Mouse (Mus musculus) heart, embryonic 12.5 days (tissue): ENCODE results near the gene Olfr460. TPM values are rescaled to one million over a fixed set of nuclear protein-coding genes. Genes with fewer than 3 reads are reported as not detected.

Source experiments
- ATAC-seq: fragments of 200-750 bp; cut with Nextera tagmentation; 2 replicates; pipeline ENCODE4 v1.8.0; 2017; ENCODE audit warnings: moderate TSS enrichment, moderate library complexity; ENCODE audit not compliant: insufficient number of reproducible peaks, low FRiP score
- H3K27ac ChIP-seq: fragments of 300-500 bp; sonication (generic); 2 replicates; pipeline ENCODE4 v1.5.1; 2016; ENCODE audit warnings: mild to moderate bottlenecking, moderate library complexity; ENCODE audit not compliant: poor library complexity, severe bottlenecking
- H3K27me3 ChIP-seq: fragments of 300-500 bp; sonication (generic); replicated peaks from 2 replicates; pipeline ENCODE4 v1.6.1; 2016; ENCODE audit warnings: mild to moderate bottlenecking, moderate library complexity
- H3K36me3 ChIP-seq: fragments of 300-500 bp; sonication (generic); 2 replicates; pipeline ENCODE4 v1.6.1; 2016; ENCODE audit warnings: mild to moderate bottlenecking, moderate library complexity
- H3K4me1 ChIP-seq: fragments of 300-500 bp; sonication (generic); replicated peaks from 2 replicates; pipeline ENCODE4 v1.6.1; 2016; ENCODE audit warnings: mild to moderate bottlenecking
- H3K4me2 ChIP-seq: fragments of 300-500 bp; sonication (generic); 2 replicates; pipeline ENCODE4 v1.6.1; 2016; ENCODE audit warnings: mild to moderate bottlenecking, moderate library complexity
- H3K4me3 ChIP-seq: fragments of 300-500 bp; sonication (generic); 2 replicates; pipeline ENCODE4 v1.5.1; 2016; ENCODE audit warnings: mild to moderate bottlenecking
- H3K9ac ChIP-seq: fragments of 300-500 bp; sonication (generic); 2 replicates; pipeline ENCODE4 v1.6.1; 2016; ENCODE audit warnings: mild to moderate bottlenecking, moderate library complexity
- H3K9me3 ChIP-seq: fragments of 300-500 bp; sonication (generic); replicated peaks from 2 replicates; pipeline ENCODE4 v1.6.1; 2016; ENCODE audit warnings: mild to moderate bottlenecking, moderate library complexity
- WGBS: fragments of 180-500 bp; shearing (Covaris S2); methylation state at CpG from one replicate; pipeline ENCODE4 v1.1.7; 2016; 5-methylcytosine and 5-hydroxymethylcytosine counted together
- polyA plus RNA-seq: library from polyadenylated mRNA; unstranded; fragments of >200 nt; fragmentation: Nextera tagmentation; extraction: Ambion mirVana; gene quantifications from 2 replicates; pipeline ENCODE4 v1.2.1, GENCODE M21; 2016

The Olfr460 gene
- polyA plus RNA-seq, 1 experiment from 2014 or later = not detected

- Histone ChIP-seq H3K4me3 (no peak within 1 kb of the TSS), H3K9ac (no peak within 1 kb of the TSS), H3K36me3 (no peaks in the 10 kb centered on the region), H3K9me3 (no peaks in the 10 kb centered on the region), H3K27ac (no peak within 1 kb of the TSS), H3K4me1 (no peaks in the 10 kb centered on the region), H3K27me3 (no peaks in the 10 kb centered on the region), H3K4me2 (no peak within 1 kb of the TSS)
- ATAC-seq = no peak
- WGBS = 72% methylated on average over 4 of the region's 4 CpGs
These were observed 44.1 kb downstream of the Olfr460 start, which contains the start of gene Tas2r138 for GRCm38 (mm10) chr6:40613260-40613852. Gene Tas2r138 (minus strand): TSS chr6:40613310.

- no peaks in the 10 kb centered on the region for H3K4me1 ChIP-seq
- no peak overlapping the region for H3K4me2 ChIP-seq
- H3K36me3 ChIP-seq = no peaks in the 10 kb centered on the region
- H3K27me3 ChIP-seq = no peaks in the 10 kb centered on the region
- H3K4me3 ChIP-seq = no peak overlapping the region
- no peaks in the 10 kb centered on the region for H3K9me3 ChIP-seq
- H3K9ac ChIP-seq = no peak overlapping the region
- ATAC-seq = no peak
- WGBS = 9% methylated on average over 2 of the region's 2 CpGs
- no peak overlapping the region for H3K27ac ChIP-seq
These were observed 48.7 kb downstream of the Olfr460 start for GRCm38 (mm10) chr6:40617965-40618364.

Other genes with a start within 250 kb of the Olfr460 start
- 40.6 and 43.3 TPM in 2 replicates for gene Agk, start 244.3 kb upstream of the Olfr460 start, polyA plus RNA-seq
- 5.0 and 5.5 TPM in 2 replicates for gene E330009J07Rik, start 133.4 kb upstream of the Olfr460 start, polyA plus RNA-seq
- not detected in 2 replicates for gene Wee2, start 130.4 kb upstream of the Olfr460 start, polyA plus RNA-seq
- 106 and 110 TPM in 2 replicates for gene Ssbp1, start 98.1 kb upstream of the Olfr460 start, polyA plus RNA-seq
- gene Tas2r137, start 78.3 kb upstream of the Olfr460 start, polyA plus RNA-seq = not detected in 2 replicates
- gene Tas2r108, start 76.0 kb upstream of the Olfr460 start, polyA plus RNA-seq = not detected in 2 replicates
- not detected in 2 replicates for gene Prss37, start 50.0 kb upstream of the Olfr460 start, polyA plus RNA-seq
- not detected in 2 replicates for gene Olfr461, start 14.4 kb upstream of the Olfr460 start, polyA plus RNA-seq
- gene Clec5a, start 16.3 kb downstream of the Olfr460 start, polyA plus RNA-seq = 0.21 and 0.33 TPM in 2 replicates
- not detected in 2 replicates for gene Tas2r138, start 43.8 kb downstream of the Olfr460 start, polyA plus RNA-seq
- gene Mgam, start 59.3 kb downstream of the Olfr460 start, polyA plus RNA-seq = 0.09 and 0.21 TPM in 2 replicates